Mouse (Mus musculus) liver, embryonic 11.5 days (tissue): ENCODE results near the gene Kcna5. TPM values are rescaled to one million over a fixed set of nuclear protein-coding genes. Genes with fewer than 3 reads are reported as not detected.

Experiments
- ATAC-seq: fragments of 200-750 bp; cut with Nextera tagmentation; replicated peaks from 2 replicates; pipeline ENCODE4 v1.8.0; 2017; ENCODE audit warnings: moderate number of reproducible peaks, mild to moderate bottlenecking, moderate TSS enrichment, moderate library complexity; ENCODE audit not compliant: low FRiP score
- DNase-seq: peaks from one replicate; pipeline ENCODE4 v3.0.0-alpha.2; 2017; ENCODE audit warnings: low spot score
- H3K27ac ChIP-seq: fragments of 300-500 bp; sonication (generic); 2 replicates; pipeline ENCODE4 v1.5.1; 2014; ENCODE audit warnings: mild to moderate bottlenecking, low read depth, low read length, control low read depth
- H3K27me3 ChIP-seq: fragments of 300-500 bp; sonication (generic); replicated peaks from 2 replicates; pipeline ENCODE4 v1.6.1; 2014; ENCODE audit warnings: low read length, mixed read lengths; ENCODE audit not compliant: control insufficient read depth, insufficient read depth
- H3K36me3 ChIP-seq: fragments of 300-500 bp; sonication (generic); 2 replicates; pipeline ENCODE4 v1.6.1; 2014; ENCODE audit warnings: mild to moderate bottlenecking, low read length, moderate library complexity, mixed read lengths; ENCODE audit not compliant: control insufficient read depth, insufficient read depth
- H3K4me1 ChIP-seq: fragments of 300-500 bp; sonication (generic); replicated peaks from 2 replicates; pipeline ENCODE4 v1.6.1; 2014; ENCODE audit warnings: low read length, mixed read lengths; ENCODE audit not compliant: control insufficient read depth, insufficient read depth
- H3K4me2 ChIP-seq: fragments of 300-500 bp; sonication (generic); 2 replicates; pipeline ENCODE4 v1.6.1; 2014; ENCODE audit warnings: mild to moderate bottlenecking, control low read depth, moderate library complexity
- H3K4me3 ChIP-seq: fragments of 300-500 bp; sonication (generic); 2 replicates; pipeline ENCODE4 v1.5.1; 2014; ENCODE audit warnings: low read depth, low read length, control low read depth
- H3K9ac ChIP-seq: fragments of 300-500 bp; sonication (generic); 2 replicates; pipeline ENCODE4 v1.6.1; 2014; ENCODE audit warnings: low read depth, low read length, control low read depth
- H3K9me3 ChIP-seq: fragments of 300-500 bp; sonication (generic); 2 replicates; pipeline ENCODE4 v1.6.1; 2016; ENCODE audit warnings: low read length, inconsistent platforms, mixed read lengths; ENCODE audit not compliant: control insufficient read depth
- WGBS: fragments of 180-500 bp; shearing (Covaris S2); extraction: QIAGEN DNeasy Blood & Tissue Kit; methylation state at CpG from one replicate; pipeline ENCODE4 v1.1.7; 2014; 5-methylcytosine and 5-hydroxymethylcytosine counted together
- polyA plus RNA-seq: library from polyadenylated mRNA; unstranded; fragments of >200 nt; fragmentation: Nextera tagmentation; extraction: Ambion mirVana; gene quantifications from 2 replicates; pipeline ENCODE4 v1.2.1, GENCODE M21; 2014

The Kcna5 gene
- polyA plus RNA-seq, 1 experiment from 2014 or later, result 1.5 TPM

DNA sequence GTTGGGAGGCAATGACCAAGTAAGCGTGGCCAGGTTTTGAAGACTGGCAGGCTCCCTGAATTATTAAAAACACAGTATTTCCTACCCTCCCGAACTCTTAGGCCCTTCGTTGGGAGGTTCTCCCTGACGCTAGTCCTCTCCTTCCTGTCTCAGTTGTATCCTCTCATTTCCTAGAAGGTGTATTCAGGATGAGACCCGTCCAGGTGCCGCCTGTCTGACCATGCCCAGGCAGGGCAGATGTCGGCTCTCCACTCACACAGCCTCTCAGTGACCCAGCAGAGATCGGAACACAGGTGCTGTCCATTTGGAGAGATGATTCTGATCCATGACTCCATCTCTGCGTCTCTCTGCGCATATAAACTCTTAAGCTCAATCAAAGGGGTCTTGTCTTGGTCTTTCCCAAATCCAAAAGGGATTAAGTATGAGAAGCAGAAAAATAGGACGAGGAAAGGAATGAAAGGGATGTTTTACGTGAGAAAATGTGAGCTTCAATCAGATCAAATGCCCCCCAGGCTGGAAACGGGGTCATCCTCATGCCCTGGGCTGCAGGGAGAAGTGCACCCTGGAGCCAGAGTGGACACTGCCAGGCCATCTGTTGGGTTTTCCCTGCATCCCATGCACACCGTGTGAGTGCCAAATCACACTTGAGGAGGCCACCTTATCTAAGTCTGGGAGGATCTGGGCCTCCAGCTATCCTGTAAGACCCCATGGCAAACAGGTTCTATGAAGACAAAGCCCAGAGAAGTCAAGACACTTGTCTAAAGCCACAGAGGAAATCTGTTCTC is 33.0 kb upstream of the Kcna5 start:
- H3K27me3 ChIP-seq, result no peaks in the 10 kb centered on the region
- no peak for ATAC-seq
- H3K4me2 ChIP-seq, result no peak overlapping the region
- no peak overlapping the region for H3K9ac ChIP-seq
- no peaks in the 10 kb centered on the region for H3K4me1 ChIP-seq
- 78% methylated on average over 14 of the region's 14 CpGs for WGBS
- no peak overlapping the region for H3K27ac ChIP-seq
- no peak overlapping the region for H3K4me3 ChIP-seq
- no peaks in the 10 kb centered on the region for H3K9me3 ChIP-seq
- no peaks in the 10 kb centered on the region for H3K36me3 ChIP-seq
- DNase-seq, result no peak

- Histone ChIP-seq H3K4me1 (no peaks in the 10 kb centered on the region), H3K36me3 (no peaks in the 10 kb centered on the region), H3K9me3 (no peaks in the 10 kb centered on the region), H3K4me3 (no peak overlapping the region), H3K27me3 (no peaks in the 10 kb centered on the region), H3K27ac (no peak overlapping the region), H3K4me2 (no peak overlapping the region), H3K9ac (no peak overlapping the region)
- 90% methylated on average over 9 of the region's 9 CpGs for WGBS
- DNase-seq, result no peak
- ATAC-seq, result no peak
These were observed 32.1 kb upstream of the Kcna5 start for GRCm38 (mm10) chr6:126567326-126567725.

- H3K27ac ChIP-seq, result no peak overlapping the region
- no peak for ATAC-seq
- no peaks in the 10 kb centered on the region for H3K36me3 ChIP-seq
- WGBS, result 59% methylated on average over 6 of the region's 6 CpGs
- H3K9me3 ChIP-seq, result no peaks in the 10 kb centered on the region
- H3K27me3 ChIP-seq, result no peaks in the 10 kb centered on the region
- H3K9ac ChIP-seq, result no peak overlapping the region
- no peaks in the 10 kb centered on the region for H3K4me1 ChIP-seq
- DNase-seq, result no peak
- no peak overlapping the region for H3K4me3 ChIP-seq
- no peak overlapping the region for H3K4me2 ChIP-seq
These were observed 29.2 kb upstream of the Kcna5 start for GRCm38 (mm10) chr6:126564376-126564775.

DNA sequence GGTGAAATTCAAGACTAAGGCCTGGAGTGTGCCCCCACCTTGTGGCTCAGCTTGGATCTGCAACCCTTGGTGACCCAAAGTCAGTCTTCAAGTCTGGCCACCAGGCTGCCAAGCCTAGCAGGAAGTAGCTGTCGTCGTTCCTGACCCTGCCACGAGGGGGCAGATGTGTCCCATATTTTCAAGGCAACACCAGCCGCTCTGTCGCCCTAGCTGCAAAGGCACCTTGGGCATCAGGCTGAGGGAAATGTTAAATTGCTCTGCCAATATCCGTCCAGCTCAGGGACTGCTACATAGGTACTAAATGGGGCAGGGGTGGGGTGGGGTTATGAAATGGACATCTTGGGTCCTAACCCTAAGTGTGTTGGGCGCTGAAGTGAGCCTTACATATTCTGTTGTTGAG is 28.7 kb upstream of the Kcna5 start:
- H3K9me3 ChIP-seq, result no peaks in the 10 kb centered on the region
- peak; percentile 57 for ATAC-seq

GRCm38 (mm10) chr6:126561702-126562101 is 26.5 kb upstream of the Kcna5 start:
- Histone ChIP-seq H3K36me3 (no peaks in the 10 kb centered on the region), H3K9me3 (no peaks in the 10 kb centered on the region), H3K4me3 (no peak overlapping the region), H3K27ac (no peak overlapping the region), H3K4me2 (no peak overlapping the region), H3K27me3 (no peaks in the 10 kb centered on the region), H3K9ac (no peak overlapping the region), H3K4me1 (no peaks in the 10 kb centered on the region)
- no peak for DNase-seq
- WGBS, result 28% methylated on average over 4 of the region's 4 CpGs
- ATAC-seq, result no peak

More for the DNA sequence above, 28.7 kb upstream of the Kcna5 start:
- no peaks in the 10 kb centered on the region for H3K36me3 ChIP-seq
- H3K27ac ChIP-seq, result no peak overlapping the region
- peak; percentile 71 for DNase-seq
- no peak overlapping the region for H3K9ac ChIP-seq
- no peaks in the 10 kb centered on the region for H3K4me1 ChIP-seq
- WGBS, result 14% methylated on average over 7 of the region's 7 CpGs
- no peaks in the 10 kb centered on the region for H3K27me3 ChIP-seq
- no peak overlapping the region for H3K4me3 ChIP-seq
- no peak overlapping the region for H3K4me2 ChIP-seq

DNA sequence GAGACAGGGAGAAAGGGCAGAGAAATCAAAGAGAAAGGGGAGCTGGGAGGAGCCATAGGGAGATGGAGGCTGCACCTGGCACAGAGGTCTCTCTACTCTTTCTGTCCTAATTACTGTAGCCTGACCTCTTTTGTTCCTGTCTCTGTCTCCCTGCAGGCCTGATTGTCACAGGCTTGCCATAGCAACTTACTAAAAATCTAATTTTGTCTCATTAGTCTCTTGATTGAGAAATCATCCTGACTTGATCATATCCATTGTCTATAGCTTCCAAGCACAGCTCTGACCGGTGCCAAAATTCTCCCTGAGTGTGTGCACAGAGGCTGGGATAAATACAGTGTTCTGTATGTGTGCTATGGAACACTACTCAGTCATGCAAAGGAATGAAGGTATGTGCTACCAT is 25.5 kb upstream of the Kcna5 start:
- no peak overlapping the region for H3K9ac ChIP-seq
- DNase-seq (no peak), ATAC-seq (no peak)
- H3K36me3 ChIP-seq, result no peaks in the 10 kb centered on the region
- H3K27me3 ChIP-seq, result no peaks in the 10 kb centered on the region
- H3K9me3 ChIP-seq, result no peaks in the 10 kb centered on the region
- 88% methylated on average over 1 of the region's 1 CpGs for WGBS
- H3K4me3 ChIP-seq, result no peak overlapping the region
- no peak overlapping the region for H3K4me2 ChIP-seq
- no peak overlapping the region for H3K27ac ChIP-seq
- H3K4me1 ChIP-seq, result no peaks in the 10 kb centered on the region

- Histone ChIP-seq H3K36me3 (no peaks in the 10 kb centered on the region), H3K4me1 (no peaks in the 10 kb centered on the region), H3K4me3 (no peak overlapping the region), H3K4me2 (no peak overlapping the region), H3K9me3 (no peaks in the 10 kb centered on the region), H3K27ac (no peak overlapping the region), H3K9ac (no peak overlapping the region), H3K27me3 (no peaks in the 10 kb centered on the region)
- WGBS, result 51% methylated on average over 8 of the region's 8 CpGs
- ATAC-seq, result no peak
- no peak for DNase-seq
These were observed 24.8 kb upstream of the Kcna5 start for GRCm38 (mm10) chr6:126560036-126560435.

DNA sequence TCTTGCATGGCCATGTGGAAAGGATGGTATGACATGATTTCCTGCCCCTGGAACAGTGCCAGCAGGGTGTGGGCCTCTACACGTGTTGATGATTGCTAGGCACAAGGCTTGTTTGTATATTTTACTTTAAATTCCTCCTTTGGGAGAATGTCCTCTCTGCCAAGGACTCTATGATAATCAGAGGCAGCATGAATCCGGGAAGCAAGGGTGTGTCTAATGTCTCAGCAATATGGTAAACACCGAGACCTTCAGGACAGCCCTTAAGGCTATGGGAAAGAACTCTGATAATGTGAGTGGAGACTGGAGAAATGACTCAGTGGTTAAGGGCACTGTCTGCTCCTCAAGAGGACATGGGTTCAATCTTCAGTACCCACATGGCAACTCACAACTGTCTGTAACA is 23.1 kb upstream of the Kcna5 start:
- no peak overlapping the region for H3K4me2 ChIP-seq
- H3K9ac ChIP-seq, result no peak overlapping the region
- DNase-seq, result no peak
- H3K4me1 ChIP-seq, result no peaks in the 10 kb centered on the region
- no peak for ATAC-seq
- 63% methylated on average over 3 of the region's 3 CpGs for WGBS
- H3K4me3 ChIP-seq, result no peak overlapping the region
- H3K27ac ChIP-seq, result no peak overlapping the region
- H3K27me3 ChIP-seq, result peaks cover 3% of the 10 kb centered on the region; the same call in 1 of the 2 replicates
- no peaks in the 10 kb centered on the region for H3K36me3 ChIP-seq
- H3K9me3 ChIP-seq, result no peaks in the 10 kb centered on the region

DNA sequence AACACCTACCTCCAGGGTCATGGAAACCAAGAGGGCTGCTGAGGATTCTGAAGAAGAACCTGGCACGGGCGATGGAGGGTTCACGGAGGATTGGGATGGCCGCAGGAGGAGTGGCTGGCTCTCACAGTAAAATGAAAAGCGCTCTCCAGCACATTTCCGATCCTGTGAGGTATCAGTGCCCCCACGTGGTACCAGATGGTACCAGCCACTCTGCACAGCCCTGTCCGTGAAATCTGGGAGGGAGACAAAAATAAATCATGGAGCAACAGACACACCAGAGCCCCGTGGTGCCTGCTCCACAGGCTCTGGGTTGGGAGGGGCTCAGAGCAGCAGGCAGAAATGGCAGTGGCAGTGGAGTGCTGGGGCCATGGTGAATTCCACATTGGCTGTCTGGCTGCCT is 18.6 kb upstream of the Kcna5 start:
- Histone ChIP-seq H3K9ac (no peak overlapping the region), H3K4me3 (no peak overlapping the region), H3K4me1 (no peaks in the 10 kb centered on the region), H3K27ac (no peak overlapping the region), H3K4me2 (no peak overlapping the region), H3K27me3 (peaks cover 3% of the 10 kb centered on the region; the same call in 1 of the 2 replicates), H3K9me3 (no peaks in the 10 kb centered on the region), H3K36me3 (no peaks in the 10 kb centered on the region)
- no peak for DNase-seq
- 24% methylated on average over 9 of the region's 9 CpGs for WGBS
- ATAC-seq, result no peak
